Mouse (Mus musculus) thymus, postnatal 0 days (tissue): ENCODE measurements around the gene Zfp871. TPM values are rescaled to one million over a fixed set of nuclear protein-coding genes. Genes with fewer than 3 reads are reported as not detected.

Experiments used
- DNase-seq: peaks from one replicate; pipeline ENCODE4 v3.0.0-alpha.2; 2015; ENCODE audit warnings: low spot score
- polyA plus RNA-seq: library from polyadenylated mRNA; unstranded; fragments of >200 nt; fragmentation: Nextera tagmentation; extraction: Ambion mirVana; gene quantifications from 2 replicates; pipeline ENCODE4 v1.2.1, GENCODE M21; 2015

The Zfp871 gene
- polyA plus RNA-seq: 26.8 and 32.7 TPM in 2 replicates

GRCm38 (mm10) chr17:32788094-32788559 is at the start of gene Zfp871:
Gene Zfp871, minus strand, starts transcription at chr17:32788287.
- peak; percentile 90 for DNase-seq

GRCm38 (mm10) chr17:32830418-32830782 is 42.3 kb upstream of the Zfp871 start:
- DNase-seq: no peak

DNA sequence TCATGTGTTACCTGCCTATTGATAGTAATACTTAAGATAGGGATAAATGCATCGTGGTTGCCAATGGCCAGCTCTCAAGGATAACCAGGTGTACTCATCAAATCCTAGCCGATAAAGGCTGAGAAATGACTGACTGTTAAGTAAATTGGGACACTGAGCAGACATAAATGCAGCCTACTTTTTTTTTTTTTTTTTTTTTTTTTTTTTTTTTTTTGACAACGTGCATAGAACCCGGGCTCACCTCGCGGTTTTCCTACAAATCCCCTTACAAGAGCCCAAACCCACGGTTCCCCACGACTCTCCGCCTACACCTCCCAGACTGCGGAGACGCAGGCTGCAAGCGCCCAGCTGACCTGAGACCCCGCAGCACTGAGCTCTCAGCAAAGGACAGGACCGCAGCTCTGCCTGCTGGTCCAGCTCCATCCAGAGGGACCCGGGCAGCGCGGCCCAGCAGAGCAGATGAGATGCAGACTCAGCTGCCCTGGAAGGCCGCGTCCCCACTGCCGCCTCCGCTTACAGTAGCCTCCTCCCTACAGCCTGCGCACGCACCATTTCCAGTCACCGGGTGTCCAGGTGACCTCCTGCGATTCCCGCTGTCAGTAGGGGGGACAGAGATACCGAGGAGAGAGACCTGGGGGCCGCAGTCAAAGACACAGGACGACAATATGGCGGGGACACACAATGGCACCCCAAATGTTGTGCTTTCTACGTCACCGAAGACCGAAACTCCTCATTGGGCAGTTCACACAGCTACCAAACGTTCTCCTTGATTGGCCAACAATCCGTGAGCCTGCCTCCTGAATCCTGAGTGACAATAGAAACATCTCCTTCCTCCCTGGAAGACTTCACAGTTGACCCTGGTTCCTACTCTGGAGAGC is 41.7 kb upstream of the Zfp871 start, which contains the start of gene Zfp799:
Zfp799 (minus strand) TSS at position 722 of the 878 bp plus-strand sequence.
- DNase-seq: peak; percentile 85

DNA sequence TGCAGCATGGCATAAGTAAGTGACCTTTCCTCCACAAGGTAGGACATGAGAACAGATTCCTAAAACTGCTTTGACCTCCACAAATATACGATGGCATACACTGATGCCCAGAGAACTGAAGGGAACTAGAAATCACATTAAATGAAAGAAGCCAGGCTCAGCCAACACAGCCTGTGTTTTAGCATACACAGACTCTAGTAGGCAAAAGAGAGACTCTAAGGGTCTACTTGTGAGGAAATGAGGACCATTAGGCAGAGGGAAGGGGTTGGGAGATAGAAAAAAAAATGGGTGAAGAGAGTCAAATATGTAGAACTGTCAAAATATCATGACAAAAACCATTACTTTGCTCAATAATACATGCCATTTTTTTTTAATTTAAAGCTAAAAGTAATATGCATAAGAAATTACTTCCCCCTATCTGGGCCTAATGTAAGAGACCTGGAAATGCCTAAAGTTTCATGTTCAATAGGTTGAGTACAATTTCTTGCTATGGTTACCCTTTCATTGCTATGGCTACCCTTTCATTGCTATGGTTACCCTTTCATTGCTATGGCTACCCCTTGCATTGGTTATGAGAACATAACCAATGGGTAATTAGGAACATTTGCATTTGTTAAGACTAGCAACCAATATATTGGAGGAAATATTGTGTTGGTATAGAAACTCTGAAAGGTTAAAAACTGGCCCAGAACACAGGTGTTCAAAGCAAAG is 28.1 kb upstream of the Zfp871 start:
- DNase-seq: no peak

GRCm38 (mm10) chr17:32814136-32814535 is 26.0 kb upstream of the Zfp871 start:
- no peak for DNase-seq

DNA sequence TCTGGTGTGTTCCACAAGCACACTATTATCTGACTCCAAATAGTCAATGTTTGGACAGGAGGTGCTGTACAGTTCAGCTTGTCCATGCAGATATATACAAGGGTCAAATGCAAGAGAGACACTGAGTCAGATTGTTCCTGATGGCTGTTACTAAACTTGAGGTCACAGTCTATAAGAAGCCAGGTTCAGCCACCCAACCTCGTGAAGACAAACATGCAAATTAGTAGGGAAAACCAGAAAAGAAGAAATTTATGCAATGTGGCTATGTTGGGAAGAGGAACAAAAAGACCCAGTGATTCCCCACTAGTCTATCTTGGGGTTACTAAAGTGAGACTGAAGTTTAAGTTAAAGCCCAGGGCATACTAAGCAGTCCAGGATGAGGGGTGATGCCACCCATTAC is 22.6 kb upstream of the Zfp871 start:
- DNase-seq: no peak

- DNase-seq: no peak
Observed at GRCm38 (mm10) chr17:32809544-32810374, 21.7 kb upstream of the Zfp871 start, which contains the start of gene Zfp811. Gene Zfp811, minus strand, starts transcription at chr17:32809931.

DNA sequence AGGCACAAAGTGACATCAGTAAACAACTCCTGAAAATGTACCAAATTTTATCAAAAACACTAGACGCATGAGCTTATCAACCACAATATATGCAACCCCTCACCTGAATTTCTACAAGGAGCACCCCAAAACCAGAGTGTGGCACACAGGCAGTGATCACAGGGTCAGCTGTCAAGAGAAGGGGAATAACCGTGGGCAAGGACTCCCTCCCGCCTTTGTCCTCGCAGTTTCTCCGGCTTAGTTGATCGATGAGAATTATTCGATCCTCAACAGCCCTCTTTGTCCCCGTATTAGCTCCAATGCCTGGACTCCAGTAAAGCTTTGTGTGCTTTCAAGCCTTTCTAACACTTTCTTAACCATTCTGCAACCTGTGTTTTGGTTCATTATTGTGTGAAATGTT is 20.8 kb upstream of the Zfp871 start:
- no peak for DNase-seq

- DNase-seq: no peak
Observed at GRCm38 (mm10) chr17:32789244-32789643, 1.2 kb upstream of the Zfp871 start.

GRCm38 (mm10) chr17:32788576-32788975 is 489 bp upstream of the Zfp871 start:
- DNase-seq: no peak

GRCm38 (mm10) chr17:32787436-32788093 is 522 bp downstream of the Zfp871 start:
- DNase-seq: no peak

DNA sequence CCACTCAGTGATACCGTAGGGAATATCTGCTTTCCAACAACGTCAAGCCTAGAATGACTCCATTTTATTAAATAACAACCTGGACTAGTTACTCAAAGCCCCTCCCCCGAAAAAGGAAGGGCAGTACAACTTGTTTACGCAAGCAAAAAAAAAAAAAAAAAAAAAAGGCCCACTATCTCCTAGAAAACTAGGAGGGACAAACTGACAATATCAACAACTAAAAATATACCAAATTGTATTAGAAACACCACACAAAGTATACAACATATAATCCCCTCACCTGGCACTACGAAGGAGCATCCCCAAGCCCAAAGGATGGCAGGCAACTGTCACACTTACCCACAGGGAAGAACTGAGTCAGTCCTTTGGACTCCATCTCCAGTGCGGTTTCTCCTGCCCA is 1.1 kb downstream of the Zfp871 start:
- no peak for DNase-seq

- no peak for DNase-seq
Observed at GRCm38 (mm10) chr17:32785656-32786055, 2.4 kb downstream of the Zfp871 start.

DNA sequence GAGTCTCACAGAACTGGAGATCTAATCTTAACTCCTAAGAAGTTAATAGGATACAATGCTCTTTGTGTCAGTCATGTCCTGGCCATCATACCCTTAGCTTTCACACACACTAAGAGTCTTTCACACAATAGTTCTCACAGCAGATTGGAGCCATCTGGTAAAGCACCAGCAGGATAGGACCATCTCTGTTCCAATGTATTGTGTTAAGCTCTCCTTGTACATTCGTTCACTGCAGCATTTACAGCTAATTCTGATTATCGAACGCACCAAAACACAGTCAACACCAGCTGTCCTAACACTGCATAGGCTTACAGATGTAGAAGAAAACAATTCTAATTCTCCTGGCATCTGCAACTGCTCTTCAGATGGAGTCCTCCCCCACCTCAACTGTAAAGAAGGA is 10.5 kb downstream of the Zfp871 start:
- no peak for DNase-seq

- peak; percentile 15 for DNase-seq
Observed at GRCm38 (mm10) chr17:32771213-32771612, 16.9 kb downstream of the Zfp871 start.

DNA sequence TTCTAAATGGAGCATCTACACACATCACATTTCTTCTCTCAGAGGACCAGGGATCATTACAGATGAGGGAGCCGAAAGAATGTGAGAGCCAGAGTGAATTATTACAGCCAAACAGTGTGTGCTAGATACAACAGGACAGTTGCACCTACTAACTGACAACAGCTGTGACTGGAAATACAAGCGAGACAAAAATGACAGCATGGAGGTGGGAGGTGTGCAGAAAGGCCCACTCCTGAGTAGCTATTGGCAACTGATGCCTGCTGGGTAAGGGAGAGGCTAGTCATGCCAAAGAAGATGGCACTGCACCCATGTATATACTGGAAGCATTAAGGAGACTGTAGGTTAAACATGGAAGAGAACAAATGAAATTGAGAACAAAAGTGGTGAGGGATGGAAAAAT is 21.7 kb downstream of the Zfp871 start:
- DNase-seq: no peak

DNA sequence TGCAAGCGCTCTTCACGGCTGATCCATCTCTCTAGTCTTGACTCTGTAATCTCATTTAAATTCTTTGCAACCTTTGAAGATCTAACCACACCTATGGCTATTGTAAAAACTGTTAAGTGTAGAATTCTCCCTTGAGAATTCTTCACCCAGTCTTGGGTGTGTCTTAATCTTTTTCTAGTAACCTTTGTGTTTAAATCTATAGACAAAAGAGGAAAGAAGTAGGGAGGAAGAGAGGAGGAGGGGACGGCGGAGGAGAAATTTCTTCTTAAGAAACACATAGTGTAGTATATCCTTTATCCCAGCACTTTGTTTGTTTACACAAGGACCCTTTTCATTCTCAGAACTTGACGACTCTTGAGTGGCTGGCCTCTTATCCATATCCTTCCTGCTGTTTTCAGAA is 30.8 kb downstream of the Zfp871 start:
- no peak for DNase-seq

DNA sequence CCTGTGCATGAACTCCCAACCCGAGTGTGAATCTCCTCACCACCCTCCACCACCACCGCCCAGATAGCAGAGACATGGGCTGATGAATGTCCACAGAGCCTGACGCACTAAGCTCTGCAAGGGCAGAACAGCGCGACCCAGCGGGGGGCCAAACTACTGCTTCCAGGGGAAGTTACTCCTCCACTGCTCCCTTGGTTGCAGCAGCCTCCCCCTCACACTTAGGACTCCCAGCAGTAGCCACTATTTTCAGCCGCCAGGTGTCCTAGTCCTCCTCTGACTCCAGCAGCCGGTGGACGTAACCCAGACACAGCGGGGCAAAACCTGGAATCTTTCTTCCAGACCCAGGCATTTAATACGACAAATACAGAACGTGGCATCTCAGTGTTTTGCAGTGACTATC is 34.5 kb downstream of the Zfp871 start:
- DNase-seq: no peak

- DNase-seq: no peak
Observed at GRCm38 (mm10) chr17:32752813-32753360, 35.2 kb downstream of the Zfp871 start.

DNA sequence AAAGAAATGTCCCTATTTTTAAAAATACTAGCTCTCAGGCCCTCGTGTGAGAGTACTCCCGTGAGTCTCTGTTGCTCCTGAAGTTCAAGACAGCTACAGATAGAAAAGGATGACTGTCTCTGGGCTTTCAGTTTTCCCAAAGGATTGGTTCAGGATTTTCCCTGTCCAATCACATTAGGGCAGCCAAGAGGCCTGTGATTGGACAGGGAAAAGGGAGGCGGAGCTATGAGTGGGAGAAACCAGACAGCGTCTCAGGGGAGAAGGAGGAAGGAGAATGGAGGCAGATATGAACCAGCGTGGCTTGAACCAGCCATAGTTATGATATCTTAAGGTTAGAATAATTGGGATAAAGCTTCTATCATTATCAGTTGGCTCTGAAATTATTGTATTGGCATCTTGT is 37.5 kb downstream of the Zfp871 start:
- no peak for DNase-seq

- no peak for DNase-seq
Observed at GRCm38 (mm10) chr17:32741057-32741456, 47.0 kb downstream of the Zfp871 start.
